Mouse (Mus musculus): Measurements from ENCODE around the gene Sptssb. TPM values are rescaled to one million over a fixed set of nuclear protein-coding genes. Genes with fewer than 3 reads are reported as not detected.

The Sptssb gene
- total and polyA plus RNA-seq, 2 experiments from 2014 or later = 0.67 to 1.3 TPM

GRCm38 (mm10) chr3:69813005-69813695 is 46.6 kb downstream of the Sptssb start:
- Histone ChIP-seq H3K27ac (ENCODE audit: low read depth, low read length) (no peak overlapping the region), H3K36me3 (ENCODE audit: insufficient read depth) (no peaks in the 10 kb centered on the region), H3K27me3 (ENCODE audit: insufficient read depth, low read length) (no peaks in the 10 kb centered on the region), H3K9me3 (ENCODE audit: low read length) (no peaks in the 10 kb centered on the region), H3K9ac (no peak overlapping the region), H3K4me2 (ENCODE audit: low read depth) (no peak overlapping the region), H3K4me3 (ENCODE audit: low read depth, low read length) (no peak overlapping the region), H3K4me1 (ENCODE audit: insufficient read depth) (no peaks in the 10 kb centered on the region)
- WGBS = 91% methylated on average over 11 of the region's 11 CpGs
- no peak for TF ChIP-seq CTCF (IDR thresholded peaks at IDR 0.05; ENCODE audit: low read depth)
- no peak for ATAC-seq
- DNase-seq = no peak

GRCm38 (mm10) chr3:69812442-69812841 is 47.3 kb downstream of the Sptssb start:
- Histone ChIP-seq H3K4me3 (ENCODE audit: low read depth, low read length) (no peak overlapping the region), H3K27me3 (ENCODE audit: insufficient read depth, low read length) (no peaks in the 10 kb centered on the region), H3K36me3 (ENCODE audit: insufficient read depth) (no peaks in the 10 kb centered on the region), H3K4me1 (ENCODE audit: insufficient read depth) (no peaks in the 10 kb centered on the region), H3K9me3 (ENCODE audit: low read length) (no peaks in the 10 kb centered on the region), H3K4me2 (ENCODE audit: low read depth) (no peak overlapping the region), H3K9ac (no peak overlapping the region), H3K27ac (ENCODE audit: low read depth, low read length) (no peak overlapping the region)
- 75% methylated on average over 2 of the region's 2 CpGs for WGBS
- no peak for DNase-seq
- no peak for TF ChIP-seq CTCF (IDR thresholded peaks at IDR 0.05; ENCODE audit: low read depth)
- ATAC-seq = no peak

- Histone ChIP-seq H3K27me3 (ENCODE audit: insufficient read depth, low read length) (no peaks in the 10 kb centered on the region), H3K9me3 (ENCODE audit: low read length) (no peaks in the 10 kb centered on the region), H3K27ac (ENCODE audit: low read depth, low read length) (no peak overlapping the region), H3K4me1 (ENCODE audit: insufficient read depth) (no peaks in the 10 kb centered on the region), H3K4me2 (ENCODE audit: low read depth) (no peak overlapping the region), H3K9ac (no peak overlapping the region), H3K36me3 (ENCODE audit: insufficient read depth) (no peaks in the 10 kb centered on the region), H3K4me3 (ENCODE audit: low read depth, low read length) (no peak overlapping the region)
- WGBS = 85% methylated on average over 7 of the region's 7 CpGs
- no peak for TF ChIP-seq CTCF (IDR thresholded peaks at IDR 0.05; ENCODE audit: low read depth)
- ATAC-seq (no peak), DNase-seq (no peak)
These were observed 51.3 kb downstream of the Sptssb start for GRCm38 (mm10) chr3:69808479-69808878.

DNA sequence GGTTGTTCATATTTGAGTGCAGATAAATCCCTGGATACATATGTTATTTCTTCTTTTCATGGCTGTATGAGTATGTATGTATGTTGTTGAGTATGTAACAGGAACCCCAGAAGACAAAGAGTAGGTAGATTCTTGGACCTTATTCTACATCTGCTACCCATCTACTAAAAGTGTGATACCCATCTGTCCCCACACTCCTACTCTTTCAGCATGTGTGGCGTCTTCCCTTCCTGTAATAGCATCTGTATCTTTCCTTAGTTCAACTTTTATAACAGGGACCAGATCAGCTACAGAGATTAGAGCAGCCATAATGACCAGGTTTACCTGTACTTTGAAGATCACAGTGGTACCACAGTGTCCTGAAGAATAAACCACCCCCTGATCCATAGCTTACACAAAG is 56.6 kb downstream of the Sptssb start:
- WGBS = 86% methylated on average over 1 of the region's 1 CpGs
- Histone ChIP-seq H3K9me3 (ENCODE audit: low read length) (no peaks in the 10 kb centered on the region), H3K27me3 (ENCODE audit: insufficient read depth, low read length) (no peaks in the 10 kb centered on the region), H3K4me3 (ENCODE audit: low read depth, low read length) (no peak overlapping the region), H3K27ac (ENCODE audit: low read depth, low read length) (no peak overlapping the region), H3K36me3 (ENCODE audit: insufficient read depth) (no peaks in the 10 kb centered on the region), H3K9ac (no peak overlapping the region), H3K4me1 (ENCODE audit: insufficient read depth) (no peaks in the 10 kb centered on the region), H3K4me2 (ENCODE audit: low read depth) (no peak overlapping the region)
- ATAC-seq (no peak), DNase-seq (no peak)
- no peak for TF ChIP-seq CTCF (IDR thresholded peaks at IDR 0.05; ENCODE audit: low read depth)

DNA sequence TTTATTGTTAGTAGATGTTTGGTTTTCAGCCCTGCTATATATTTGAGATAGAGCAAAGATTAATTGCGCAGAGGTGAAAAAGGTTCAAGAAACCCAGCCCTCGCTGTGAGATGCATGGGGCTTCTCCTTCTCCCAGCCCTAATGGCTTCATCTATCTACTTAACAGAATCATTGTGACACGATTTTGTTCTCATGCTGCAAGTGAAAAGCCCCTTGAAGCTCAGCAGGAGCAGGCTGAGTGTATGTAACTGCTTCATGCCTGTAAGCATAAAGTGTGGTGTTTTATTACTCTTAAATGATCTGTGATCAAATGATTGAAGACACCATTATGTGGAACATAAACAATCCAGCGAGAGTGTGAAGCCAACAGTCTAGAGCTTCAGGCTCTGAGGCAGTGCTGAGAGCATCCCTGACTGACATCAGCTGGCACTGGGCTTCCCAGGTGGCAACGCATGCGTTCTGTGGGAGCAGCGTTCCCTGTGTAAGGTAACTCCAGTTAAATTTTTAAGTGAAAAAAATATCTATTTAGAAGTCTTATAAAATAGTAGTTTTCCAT is 58.8 kb downstream of the Sptssb start:
- Histone ChIP-seq H3K27ac (ENCODE audit: low read depth, low read length) (no peak overlapping the region), H3K9me3 (ENCODE audit: low read length) (no peaks in the 10 kb centered on the region), H3K27me3 (ENCODE audit: insufficient read depth, low read length) (no peaks in the 10 kb centered on the region), H3K4me2 (ENCODE audit: low read depth) (no peak overlapping the region), H3K9ac (no peak overlapping the region), H3K4me1 (ENCODE audit: insufficient read depth) (no peaks in the 10 kb centered on the region), H3K36me3 (ENCODE audit: insufficient read depth) (no peaks in the 10 kb centered on the region), H3K4me3 (ENCODE audit: low read depth, low read length) (no peak overlapping the region)
- no peak for ATAC-seq
- no peak for DNase-seq
- WGBS = 64% methylated on average over 7 of the region's 7 CpGs
- no peak for TF ChIP-seq CTCF (IDR thresholded peaks at IDR 0.05; ENCODE audit: low read depth)

- H3K4me3 ChIP-seq (ENCODE audit: low read depth, low read length) = no peak overlapping the region
- H3K4me1 ChIP-seq (ENCODE audit: insufficient read depth) = no peaks in the 10 kb centered on the region
- H3K9me3 ChIP-seq (ENCODE audit: low read length) = no peaks in the 10 kb centered on the region
- H3K4me2 ChIP-seq (ENCODE audit: low read depth) = no peak overlapping the region
- no peaks in the 10 kb centered on the region for H3K36me3 ChIP-seq (ENCODE audit: insufficient read depth)
- WGBS = 61% methylated on average over 1 of the region's 1 CpGs
- no peak overlapping the region for H3K9ac ChIP-seq
- no peak for DNase-seq
- H3K27ac ChIP-seq (ENCODE audit: low read depth, low read length) = no peak overlapping the region
- no peak for TF ChIP-seq CTCF (IDR thresholded peaks at IDR 0.05; ENCODE audit: low read depth)
- no peak for ATAC-seq
- H3K27me3 ChIP-seq (ENCODE audit: insufficient read depth, low read length) = no peaks in the 10 kb centered on the region
These were observed 60.6 kb downstream of the Sptssb start for GRCm38 (mm10) chr3:69799096-69799495.

DNA sequence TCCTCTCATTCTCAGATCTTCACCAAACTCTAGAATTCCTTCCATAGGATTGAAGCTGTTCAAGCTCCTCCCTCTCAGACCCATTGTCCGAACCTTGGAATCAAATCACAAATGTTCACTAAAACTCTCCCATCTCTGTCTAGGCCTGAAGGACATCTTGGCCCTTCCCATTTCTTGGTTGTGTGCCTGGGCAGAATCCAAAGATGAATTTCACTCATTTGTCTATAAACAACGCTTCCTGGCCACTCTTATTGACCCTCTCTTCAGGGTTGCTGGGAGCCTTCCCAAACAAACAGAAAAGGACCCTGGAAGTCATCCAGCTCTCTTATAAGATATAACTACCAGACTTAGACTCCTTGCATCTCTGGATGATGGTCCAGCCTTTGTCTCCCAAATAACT is 61.8 kb downstream of the Sptssb start:
- Histone ChIP-seq H3K9ac (no peak overlapping the region), H3K4me3 (ENCODE audit: low read depth, low read length) (no peak overlapping the region), H3K27ac (ENCODE audit: low read depth, low read length) (no peak overlapping the region), H3K9me3 (ENCODE audit: low read length) (no peaks in the 10 kb centered on the region), H3K4me1 (ENCODE audit: insufficient read depth) (no peaks in the 10 kb centered on the region), H3K36me3 (ENCODE audit: insufficient read depth) (no peaks in the 10 kb centered on the region), H3K27me3 (ENCODE audit: insufficient read depth, low read length) (no peaks in the 10 kb centered on the region), H3K4me2 (ENCODE audit: low read depth) (no peak overlapping the region)
- ATAC-seq (no peak), DNase-seq (no peak)
- no peak for TF ChIP-seq CTCF (IDR thresholded peaks at IDR 0.05; ENCODE audit: low read depth)
- whole genome bisulfite sequencing = 83% methylated on average over 2 of the region's 2 CpGs

Data from forebrain, postnatal 0 days (tissue).